Mouse (Mus musculus) myocyte (in vitro differentiated cells): ENCODE results near the gene Gbp2b. TPM values are rescaled to one million over a fixed set of nuclear protein-coding genes. Genes with fewer than 3 reads are reported as not detected.
"Not testable (repeated sequence)": the region's sequence is repeated elsewhere in the genome, so short reads cannot be mapped to it uniquely, and the experiment has no call there.

Experiments used
- H3K27me3 ChIP-seq: one replicate; pipeline ENCODE4 v1.6.1; 2011; ENCODE audit not compliant: control insufficient read depth, insufficient read depth, insufficient read length
- H3K36me3 ChIP-seq: one replicate; pipeline ENCODE4 v1.6.1; 2011; ENCODE audit not compliant: control insufficient read depth, insufficient read depth
- H3K4me2 ChIP-seq: one replicate; pipeline ENCODE4 v1.6.1; 2011; ENCODE audit warnings: low read depth, control low read depth
- H3K4me3 ChIP-seq: one replicate; pipeline ENCODE4 v1.5.1; 2011; ENCODE audit warnings: mild to moderate bottlenecking, control low read depth, moderate library complexity
- H3K79me2 ChIP-seq: one replicate; pipeline ENCODE4 v1.6.1; 2011; ENCODE audit not compliant: control insufficient read depth, insufficient read depth
- H3ac ChIP-seq: one replicate; pipeline ENCODE4 v1.6.1; 2011; ENCODE audit not compliant: control insufficient read depth, insufficient read length
- CEBPB ChIP-seq: IDR thresholded peaks from 2 replicates; pipeline ENCODE4 v1.6.1; 2011; ENCODE audit warnings: mild to moderate bottlenecking, moderate library complexity; ENCODE audit not compliant: poor library complexity, insufficient read depth, severe bottlenecking
- E2F4 ChIP-seq: IDR thresholded peaks from one replicate; pipeline ENCODE4 v1.6.1; 2011; ENCODE audit warnings: mild to moderate bottlenecking, control low read depth, moderate library complexity; ENCODE audit not compliant: insufficient read depth
- MAX ChIP-seq: IDR thresholded peaks from one replicate; pipeline ENCODE4 v1.6.1; 2011; ENCODE audit warnings: low read depth, mild to moderate bottlenecking, control low read depth
- MYOD1 ChIP-seq, 3 experiments: IDR thresholded peaks; one replicate each; pipeline ENCODE4 v1.6.1; 2011; ENCODE audit warnings: control low read depth in 2 of 3, low read depth in 2 of 3, mild to moderate bottlenecking in 2 of 3, moderate library complexity in 1 of 3; ENCODE audit not compliant: insufficient read length in 2 of 3, control insufficient read depth in 1 of 3
- MYOG ChIP-seq, 3 experiments: IDR thresholded peaks; one replicate each; pipeline ENCODE4 v1.6.1; 2011; ENCODE audit warnings: control low read depth in 2 of 3, low read depth in 2 of 3, mild to moderate bottlenecking in 2 of 3; ENCODE audit not compliant: insufficient read length in 2 of 3, control insufficient read depth in 1 of 3, insufficient read depth in 1 of 3
- POLR2A ChIP-seq: IDR thresholded peaks from one replicate; pipeline ENCODE4 v1.6.1; 2011; ENCODE audit warnings: low read depth, mild to moderate bottlenecking, control low read depth, moderate library complexity; ENCODE audit not compliant: insufficient read length
- POLR2AphosphoS2 ChIP-seq: IDR thresholded peaks from one replicate; pipeline ENCODE4 v1.6.1; 2011; ENCODE audit warnings: low read depth, control low read depth; ENCODE audit not compliant: insufficient read length
- REST ChIP-seq: IDR thresholded peaks from one replicate; pipeline ENCODE4 v1.6.1; 2011; ENCODE audit warnings: mild to moderate bottlenecking, control low read depth, moderate library complexity; ENCODE audit not compliant: insufficient read depth, insufficient read length
- SRF ChIP-seq: IDR thresholded peaks from one replicate; pipeline ENCODE4 v1.6.1; 2011; ENCODE audit warnings: low read depth; ENCODE audit not compliant: control insufficient read depth, insufficient read length
- TCF12 ChIP-seq: IDR thresholded peaks from one replicate; pipeline ENCODE4 v1.6.1; 2011; ENCODE audit warnings: mild to moderate bottlenecking, control low read depth; ENCODE audit not compliant: poor library complexity, insufficient read depth, severe bottlenecking
- TCF3 ChIP-seq: IDR thresholded peaks from one replicate; pipeline ENCODE4 v1.6.1; 2011; ENCODE audit warnings: low read depth, control low read depth; ENCODE audit not compliant: insufficient read length
- USF1 ChIP-seq: IDR thresholded peaks from one replicate; pipeline ENCODE4 v1.6.1; 2011; ENCODE audit warnings: low read depth, mild to moderate bottlenecking, control low read depth, moderate library complexity
- polyA plus RNA-seq: library from polyadenylated mRNA; unstranded; fragments of >200 nt; fragmentation: generic; extraction: Trizol; gene quantifications from one replicate; pipeline ENCODE4 v1.2.1, GENCODE M21; 2012; ENCODE audit warnings: missing spikeins

Gbp2b gene
- polyA plus RNA-seq, 1 experiment = 0.22 TPM

- H3K36me3 ChIP-seq = no peaks in the 10 kb centered on the region
- no peak overlapping the region for H3K4me3 ChIP-seq
- H3K79me2 ChIP-seq = no peaks in the 10 kb centered on the region
- H3K4me2 ChIP-seq = no peak overlapping the region
- no peaks in the 10 kb centered on the region for H3K27me3 ChIP-seq
- TF ChIP-seq E2F4 (no peak), MYOD1 (IDR thresholded peaks at IDR 0.05; ENCODE audit: control insufficient read depth in 1 of 3, insufficient read length in 2 of 3, low read depth in 2 of 3) (no peak), USF1 (no peak), POLR2A (no peak), SRF (no peak), REST (no peak), POLR2AphosphoS2 (no peak), CEBPB (no peak), MAX (no peak), MYOG (IDR thresholded peaks at IDR 0.05; ENCODE audit: control insufficient read depth in 1 of 3, insufficient read depth in 1 of 3, insufficient read length in 2 of 3, low read depth in 2 of 3) (no peak), TCF12 (no peak), TCF3 (no peak)
- no peak overlapping the region for H3ac ChIP-seq
These were observed 35.7 kb downstream of the Gbp2b start for GRCm38 (mm10) chr3:142630385-142630784.

GRCm38 (mm10) chr3:142640201-142640600, 45.6 kb downstream of the Gbp2b start:
- Histone ChIP-seq H3K4me3 (no peak overlapping the region), H3ac (no peak overlapping the region), H3K36me3 (no peaks in the 10 kb centered on the region), H3K27me3 (peaks cover 9% of the 10 kb centered on the region), H3K4me2 (no peak overlapping the region), H3K79me2 (no peaks in the 10 kb centered on the region)
- TF ChIP-seq REST = no peak
- no peak for TF ChIP-seq MAX
- TF ChIP-seq TCF12 = no peak
- TF ChIP-seq MYOG (IDR thresholded peaks at IDR 0.05; ENCODE audit: control insufficient read depth in 1 of 3, insufficient read depth in 1 of 3, insufficient read length in 2 of 3, low read depth in 2 of 3) = no peak
- TF ChIP-seq USF1 = no peak
- no peak for TF ChIP-seq TCF3
- no peak for TF ChIP-seq POLR2A
- TF ChIP-seq CEBPB = no peak
- TF ChIP-seq E2F4 = no peak
- TF ChIP-seq MYOD1 (IDR thresholded peaks at IDR 0.05; ENCODE audit: control insufficient read depth in 1 of 3, insufficient read length in 2 of 3, low read depth in 2 of 3) = no peak
- TF ChIP-seq POLR2AphosphoS2 = no peak
- TF ChIP-seq SRF = no peak

GRCm38 (mm10) chr3:142645949-142646348, 51.3 kb downstream of the Gbp2b start:
- not testable (repeated sequence) for H3K79me2 ChIP-seq, H3K4me3 ChIP-seq, H3K36me3 ChIP-seq, H3ac ChIP-seq, H3K4me2 ChIP-seq, H3K27me3 ChIP-seq

GRCm38 (mm10) chr3:142647836-142648235, 53.2 kb downstream of the Gbp2b start:
- not testable (repeated sequence) for H3K27me3 ChIP-seq, H3ac ChIP-seq, H3K4me2 ChIP-seq, H3K4me3 ChIP-seq, H3K79me2 ChIP-seq, H3K36me3 ChIP-seq

GRCm38 (mm10) chr3:142650205-142650604, 55.6 kb downstream of the Gbp2b start:
- TF ChIP-seq REST (no peak), TCF3 (no peak), E2F4 (no peak)
- Histone ChIP-seq H3K4me3 (no peak overlapping the region), H3ac (no peak overlapping the region), H3K79me2 (no peaks in the 10 kb centered on the region), H3K4me2 (no peak overlapping the region), H3K27me3 (no peaks in the 10 kb centered on the region), H3K36me3 (no peaks in the 10 kb centered on the region)

- Histone ChIP-seq H3K4me3 (no peak overlapping the region), H3K36me3 (no peaks in the 10 kb centered on the region), H3K4me2 (no peak overlapping the region), H3K79me2 (no peaks in the 10 kb centered on the region), H3K27me3 (no peaks in the 10 kb centered on the region), H3ac (no peak overlapping the region)
- TF ChIP-seq SRF (no peak), POLR2AphosphoS2 (no peak), MYOD1 (IDR thresholded peaks at IDR 0.05; ENCODE audit: control insufficient read depth in 1 of 3, insufficient read length in 2 of 3, low read depth in 2 of 3) (no peak), MYOG (IDR thresholded peaks at IDR 0.05; ENCODE audit: control insufficient read depth in 1 of 3, insufficient read depth in 1 of 3, insufficient read length in 2 of 3, low read depth in 2 of 3) (no peak), E2F4 (no peak)
These were observed 70.1 kb downstream of the Gbp2b start for GRCm38 (mm10) chr3:142664723-142665122.

Other genes with a start within 250 kb of the Gbp2b start
- gene Pdlim5, start 199.2 kb upstream of the Gbp2b start, polyA plus RNA-seq = 63.4 TPM
- not detected for gene Gbp5, start 100.9 kb upstream of the Gbp2b start, polyA plus RNA-seq
- gene Gbp7, start 64.5 kb upstream of the Gbp2b start, polyA plus RNA-seq = 0.05 TPM
- 0.11 TPM for gene Gbp3, start 34.8 kb upstream of the Gbp2b start, polyA plus RNA-seq
- 0.82 TPM for gene Gbp2, start 25.8 kb downstream of the Gbp2b start, polyA plus RNA-seq
- gene Kyat3, start 106.2 kb downstream of the Gbp2b start, polyA plus RNA-seq = 1.9 TPM
- gene Gtf2b, start 170.2 kb downstream of the Gbp2b start, polyA plus RNA-seq = 21.6 TPM